Mouse (Mus musculus) adrenal gland (tissue): ENCODE results near the gene Ccr7.

Experiments used
- intact Hi-C: fragments of 180-260 bp; cut with DNase I; formaldehyde crosslinking; loops from one replicate; pipeline ENCODE4 v1.15.1; 2025

Gene Ccr7

DNA sequence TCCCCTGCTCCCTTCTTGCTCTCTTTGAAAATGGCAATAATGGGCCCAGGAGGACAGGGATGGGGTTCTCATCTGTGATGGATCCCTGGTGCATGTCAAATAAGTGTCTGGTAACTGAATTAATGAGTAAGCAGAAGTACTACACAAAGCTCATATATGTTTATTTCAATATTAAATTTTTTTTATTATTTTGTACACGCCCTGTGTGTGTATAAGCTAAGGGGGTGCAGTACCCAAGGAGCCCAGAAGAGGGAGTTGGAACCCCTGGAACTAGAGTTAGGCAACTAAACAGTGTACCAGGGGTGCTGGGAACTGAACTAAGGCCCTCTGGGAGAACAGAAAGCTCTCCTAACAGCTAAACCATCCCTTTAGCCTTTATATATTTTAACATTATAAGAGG lies 36.5 kb downstream of the Ccr7 start:
- intact Hi-C loops, result no loop called here

DNA sequence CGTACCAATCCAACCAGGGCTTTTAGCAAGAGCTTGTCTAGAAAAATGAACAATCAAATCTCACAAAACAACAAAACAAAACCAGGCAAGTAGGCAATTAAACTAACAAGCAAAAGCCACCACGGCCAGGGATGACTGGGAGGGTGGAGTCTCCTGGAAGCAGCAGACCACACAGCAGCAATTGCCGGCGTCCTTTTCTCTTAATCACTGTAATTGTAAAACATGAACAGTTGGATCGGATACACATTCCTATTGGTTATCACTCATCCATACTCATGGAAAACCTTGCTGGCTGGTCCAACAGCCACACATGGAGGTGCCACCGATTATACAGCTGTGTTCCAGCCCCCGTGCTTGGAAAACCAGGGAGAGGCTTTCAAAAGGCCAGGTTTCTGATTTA lies 37.0 kb downstream of the Ccr7 start:
- intact Hi-C loops, result no loop called here

DNA sequence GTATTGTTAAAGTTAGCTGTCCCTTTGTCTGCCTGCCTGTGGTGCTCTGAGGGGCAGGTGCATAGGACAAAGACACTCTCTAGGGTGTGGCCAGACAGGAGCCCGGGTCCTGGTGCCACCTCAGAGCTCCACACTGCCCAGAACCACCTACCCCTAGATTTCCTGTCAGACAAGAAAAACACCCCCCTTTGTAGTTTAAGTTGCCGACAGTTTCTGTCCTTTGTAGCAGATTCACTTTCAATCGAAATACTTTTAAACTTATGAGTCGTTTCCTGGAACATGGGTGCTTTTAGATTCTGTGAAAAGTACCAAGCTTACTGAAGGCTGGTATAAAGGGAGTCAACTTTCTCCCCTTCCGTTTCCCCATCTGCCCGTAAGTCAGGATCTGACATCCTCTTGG lies 38.9 kb downstream of the Ccr7 start:
- intact Hi-C loops, result no loop called here

- intact Hi-C loops, result no loop called here
Measured at GRCm38 (mm10) chr11:99113111-99113510, 41.8 kb downstream of the Ccr7 start.

DNA sequence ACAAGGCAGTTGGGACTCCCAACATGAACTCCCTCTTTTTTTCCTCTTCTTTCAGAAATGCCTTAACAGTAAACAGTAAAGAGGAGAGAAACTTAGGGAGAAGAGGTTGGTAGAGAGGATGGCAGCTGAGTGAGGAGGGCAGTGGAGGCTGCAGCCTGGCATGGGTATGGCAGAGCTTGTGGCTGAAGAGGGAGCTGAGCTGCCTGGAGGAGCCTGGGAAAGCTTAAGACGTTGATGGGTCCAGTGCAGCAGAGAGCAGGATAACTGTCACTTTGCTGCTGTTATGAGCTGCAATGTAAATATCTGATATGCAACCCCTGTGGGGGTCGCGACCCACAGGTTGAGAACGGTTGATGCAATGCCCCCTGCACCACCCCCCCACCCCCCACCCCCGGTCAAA lies 42.2 kb downstream of the Ccr7 start:
- intact Hi-C loops, result no loop called here

DNA sequence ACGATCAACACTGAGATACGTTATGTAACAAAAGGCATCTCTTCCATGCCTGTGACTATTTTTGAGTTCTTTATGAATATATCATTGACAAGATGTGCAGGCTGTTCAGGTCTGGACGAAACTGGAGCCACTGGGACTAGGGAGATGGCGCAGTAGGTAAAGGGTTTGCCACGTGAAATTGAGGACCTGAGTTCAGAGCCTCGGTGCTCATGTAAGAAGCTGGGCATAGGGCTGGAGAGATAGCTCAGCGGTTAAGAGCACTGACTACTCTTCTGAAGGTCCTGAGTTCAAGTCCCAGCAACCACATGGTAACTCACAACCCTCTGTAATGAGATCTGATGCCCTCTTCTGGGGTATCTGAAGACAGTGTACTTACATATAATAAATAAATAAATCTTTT lies 43.2 kb downstream of the Ccr7 start:
- intact Hi-C loops, result no loop called here

- intact Hi-C loops, result no loop called here
Measured at GRCm38 (mm10) chr11:99111155-99111554, 43.7 kb downstream of the Ccr7 start.

DNA sequence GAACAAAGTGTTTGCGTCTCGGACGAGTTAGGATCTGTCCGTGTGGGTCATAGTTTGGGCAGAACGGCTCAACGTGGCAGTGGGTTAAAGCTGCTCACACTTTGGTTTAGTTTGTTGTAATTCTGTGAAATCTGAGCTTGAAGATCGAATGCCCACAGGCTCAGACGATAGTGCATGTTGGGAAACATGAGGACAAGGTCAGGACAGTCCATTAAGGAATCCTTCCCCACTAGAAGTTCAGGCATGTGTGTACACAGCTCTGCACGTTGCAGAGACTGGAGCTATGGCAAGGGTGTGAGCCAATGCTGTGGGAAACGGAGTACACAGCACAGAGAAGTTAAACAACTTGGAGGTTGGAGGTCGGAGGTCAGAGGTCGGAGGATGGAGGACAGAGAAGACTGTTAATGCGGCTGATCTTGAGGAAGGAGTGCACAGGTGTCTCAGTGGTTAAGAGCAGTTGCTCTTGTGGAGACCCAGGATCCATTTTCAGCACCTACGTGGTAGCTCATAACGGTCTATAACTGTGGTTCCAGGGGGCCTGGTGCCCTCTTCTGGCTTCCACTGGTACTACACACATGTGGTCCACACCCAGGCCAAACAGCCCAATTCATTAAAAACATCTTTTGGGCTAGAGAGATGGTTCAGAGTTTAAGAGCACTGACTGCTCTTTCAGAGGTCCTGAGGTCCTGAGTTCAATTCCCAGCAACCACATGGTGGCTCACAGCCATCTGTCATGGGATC lies 44.3 kb downstream of the Ccr7 start:
- intact Hi-C loops, result no loop called here

DNA sequence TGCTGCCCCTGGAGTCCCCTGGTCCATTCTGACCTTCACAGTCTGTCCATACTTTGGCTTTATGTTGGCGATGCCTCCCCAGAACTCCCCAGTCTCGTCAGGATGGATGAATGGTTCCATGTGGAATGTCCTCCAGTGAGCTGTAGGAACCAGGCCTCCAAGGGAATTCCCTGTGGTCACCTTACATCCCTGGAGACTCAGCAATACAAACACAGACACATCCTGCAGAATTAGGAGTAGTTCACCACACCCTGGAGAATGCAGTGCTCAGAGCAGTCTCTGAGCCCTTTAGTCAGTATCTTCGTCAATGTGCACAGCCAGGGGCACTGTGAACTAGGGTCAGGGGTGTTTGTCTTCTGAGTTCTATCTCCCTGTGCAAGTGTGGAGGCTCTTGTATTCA lies 46.6 kb downstream of the Ccr7 start:
- intact Hi-C loops, result no loop called here

DNA sequence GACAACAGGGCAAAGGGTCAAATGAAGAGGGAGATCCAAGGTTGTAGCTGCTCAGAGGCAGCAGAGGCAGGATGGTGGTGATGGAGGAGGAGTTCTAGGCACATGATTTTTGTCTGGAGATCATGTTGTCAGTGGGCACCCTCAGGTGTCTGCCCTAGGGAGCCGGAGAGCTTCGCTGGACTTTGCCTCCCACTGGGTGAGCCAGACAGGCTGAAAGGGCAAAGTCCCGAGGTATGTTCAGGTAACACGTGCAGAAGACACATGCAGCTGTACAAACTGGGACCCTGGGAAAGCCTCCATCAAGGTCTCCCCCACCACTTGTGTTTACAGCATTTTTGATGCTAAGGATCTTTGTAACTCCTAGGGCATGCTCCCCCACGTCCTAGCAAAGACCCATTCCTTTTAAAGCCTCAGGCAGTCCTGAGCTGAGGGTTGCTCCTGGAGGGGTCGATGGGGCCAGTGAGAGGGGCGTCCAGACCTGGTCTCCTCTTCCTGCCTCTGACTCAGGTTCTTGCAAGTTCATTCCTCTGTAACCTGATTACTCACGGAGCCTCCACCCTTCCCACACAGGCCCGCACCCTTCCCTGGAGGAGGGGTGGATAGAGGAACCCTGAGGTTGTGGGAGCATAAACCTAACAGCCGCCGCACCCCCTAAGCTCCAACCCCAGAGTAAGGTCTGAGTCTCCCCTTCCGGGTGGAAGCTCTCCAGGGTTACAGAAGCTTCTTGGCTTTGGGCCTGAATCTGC lies 48.7 kb downstream of the Ccr7 start:
- intact Hi-C loops, result no loop called here

DNA sequence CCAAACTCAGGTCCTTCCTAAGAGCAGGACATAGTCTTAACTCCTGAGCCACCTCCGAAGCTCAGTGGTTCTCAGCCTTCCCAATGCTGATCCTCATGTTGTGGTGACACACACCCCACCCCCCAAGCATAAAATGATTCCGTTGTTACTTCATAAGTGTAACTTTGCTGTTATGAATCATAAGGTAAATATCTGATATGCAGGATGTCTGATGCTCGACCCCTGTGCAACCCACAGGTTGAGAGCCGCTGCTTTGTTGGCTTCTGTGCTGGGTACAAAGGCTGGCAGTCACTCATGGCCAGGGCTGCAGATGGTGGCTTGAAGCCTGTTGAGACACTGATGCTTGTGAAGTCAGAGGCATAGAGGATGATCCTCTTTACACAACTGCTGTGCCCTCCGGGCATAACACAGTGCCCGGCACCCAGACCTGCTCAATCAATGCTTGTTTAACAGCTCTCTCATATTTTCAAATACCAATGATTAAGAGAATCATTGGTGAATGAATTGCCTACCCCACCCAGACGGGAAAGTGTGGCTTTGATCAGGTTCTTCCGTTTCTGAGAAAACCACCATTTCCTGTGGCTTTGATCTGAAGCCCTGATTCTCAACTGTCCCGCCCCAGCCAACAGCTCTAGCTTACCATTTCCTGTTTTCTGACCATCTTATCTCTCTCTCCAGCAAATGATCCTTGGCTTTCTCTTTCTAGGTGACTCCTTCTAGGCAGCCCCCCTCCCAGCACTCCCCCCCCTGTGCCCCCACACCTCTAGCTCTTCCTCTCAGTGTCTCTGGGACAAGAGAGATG lies 50.1 kb downstream of the Ccr7 start:
- intact Hi-C loops, result no loop called here

DNA sequence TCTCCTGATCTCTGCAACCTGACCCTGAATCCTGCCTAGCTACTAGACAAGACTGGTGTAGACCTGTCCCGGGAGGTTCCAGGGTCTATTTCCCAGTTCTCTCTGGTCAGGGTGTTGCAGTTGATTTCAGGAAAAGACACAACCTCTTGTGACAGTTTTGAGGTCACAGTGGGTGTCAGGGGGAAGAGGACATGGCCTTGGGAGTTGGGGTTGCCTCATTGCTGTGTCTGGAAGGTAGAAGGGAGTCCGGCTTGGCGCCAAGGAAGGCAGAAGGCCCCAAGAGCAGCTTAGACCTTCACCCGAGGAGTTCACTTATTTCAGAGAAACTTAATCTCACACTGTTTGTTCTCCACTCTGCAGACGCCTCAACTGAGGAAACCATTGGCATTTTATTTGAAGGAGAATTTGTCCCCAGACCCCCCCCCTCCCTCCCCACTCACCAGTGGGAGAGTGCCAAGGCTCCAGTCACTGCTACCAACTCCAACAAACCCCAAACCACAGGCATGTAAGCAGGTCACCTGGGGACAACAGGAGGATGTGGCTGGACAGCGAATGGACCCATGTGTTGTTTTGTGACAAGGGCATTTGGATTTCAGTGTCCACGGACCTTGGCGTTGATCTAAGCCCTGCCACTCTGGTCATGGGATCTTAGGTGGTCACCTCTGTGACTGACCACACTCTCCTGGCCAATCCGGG lies 52.2 kb downstream of the Ccr7 start:
- intact Hi-C loops, result no loop called here

- intact Hi-C loops, result no loop called here
Measured at GRCm38 (mm10) chr11:99101693-99102092, 53.2 kb downstream of the Ccr7 start.

DNA sequence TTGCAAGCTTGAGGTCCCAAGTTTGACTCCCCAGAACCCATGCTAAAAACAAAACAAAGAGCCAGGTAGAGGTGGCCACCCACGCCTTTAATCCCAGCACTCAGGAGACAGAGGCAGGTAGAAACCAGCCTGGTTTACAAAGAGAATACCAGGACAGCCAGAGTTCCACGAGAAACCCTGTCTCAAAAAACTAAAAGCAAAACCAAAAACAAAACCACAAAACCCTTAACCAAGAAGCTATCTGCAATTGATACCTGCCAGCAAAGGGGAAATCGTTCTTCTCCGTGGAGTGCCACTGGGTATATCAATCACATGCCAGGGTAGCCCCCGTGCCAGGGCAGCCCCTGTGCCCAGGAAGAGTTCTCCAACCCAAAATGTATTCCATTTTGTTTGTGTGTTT lies 54.7 kb downstream of the Ccr7 start:
- intact Hi-C loops, result no loop called here

GRCm38 (mm10) chr11:99099516-99099915 lies 55.4 kb downstream of the Ccr7 start:
- intact Hi-C loops, result no loop called here

- intact Hi-C loops, result no loop called here
Measured at GRCm38 (mm10) chr11:99098924-99099323, 56.0 kb downstream of the Ccr7 start.

DNA sequence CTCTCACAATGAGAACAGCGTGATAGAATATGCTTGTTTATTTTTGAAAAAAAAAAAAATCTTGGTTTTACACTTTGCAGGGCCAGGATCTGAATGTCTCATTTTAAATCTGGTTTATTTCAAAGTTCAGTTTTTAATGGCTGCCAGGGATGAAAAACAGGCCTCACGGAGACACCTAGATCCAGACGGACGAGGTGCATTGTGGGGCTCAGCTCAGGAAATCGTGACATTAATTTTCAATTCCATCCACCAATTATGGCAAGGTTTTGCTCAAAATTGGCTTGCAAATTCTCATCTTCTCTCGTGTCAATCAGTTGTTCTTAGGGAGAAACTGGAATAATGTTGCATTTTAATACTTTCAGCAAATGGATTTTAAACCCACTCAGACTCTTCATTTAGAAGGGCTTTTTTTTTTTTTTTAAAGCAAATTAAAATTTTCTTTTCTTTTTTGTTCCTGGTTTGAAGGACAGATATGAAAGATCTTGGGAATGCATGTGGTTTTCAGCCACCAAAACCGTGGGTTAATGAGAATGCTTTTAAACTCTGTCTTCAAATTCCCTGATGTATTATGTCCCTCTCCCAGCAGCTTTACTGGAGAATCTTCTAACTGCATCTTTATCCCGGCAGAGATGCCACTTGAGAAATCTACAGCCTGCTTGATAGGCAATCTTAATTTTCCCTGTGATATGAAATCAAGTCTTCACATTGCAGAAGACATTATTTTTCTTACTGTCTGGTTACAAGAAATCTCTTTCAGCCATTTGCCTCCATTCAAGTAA lies 57.7 kb downstream of the Ccr7 start:
- intact Hi-C loops, result no loop called here

- intact Hi-C loops, result no loop called here
Measured at GRCm38 (mm10) chr11:99096417-99096816, 58.5 kb downstream of the Ccr7 start.

- intact Hi-C loops, result no loop called here
Measured at GRCm38 (mm10) chr11:99095759-99096158, 59.1 kb downstream of the Ccr7 start.

GRCm38 (mm10) chr11:99094911-99095676 lies 59.8 kb downstream of the Ccr7 start:
- intact Hi-C loops, result no loop called here
